Mouse (Mus musculus) ovary, adult 10 weeks (tissue): ENCODE measurements around the gene Ptprj. TPM values are rescaled to one million over a fixed set of nuclear protein-coding genes. Genes with fewer than 3 reads are reported as not detected.

Experiments used
- polyA plus RNA-seq: library from polyadenylated mRNA; stranded (reverse); fragments of 350-450 nt; fragmentation: Illumina TruSeq; extraction: RNeasy Lipid Tissue Mini Kit (QIAGEN cat#74804); gene quantifications from one replicate; pipeline ENCODE4 v1.2.3, GENCODE M21; 2014

The Ptprj gene
- 11.8 TPM for polyA plus RNA-seq

GRCm38 (mm10) chr2:90580236-90581005 lies at the start of gene Ptprj:
Gene Ptprj, minus strand, starts transcription at chr2:90580647.

GRCm38 (mm10) chr2:90398633-90399107 lies 181.8 kb downstream of the Ptprj start, which contains the start of gene Olfr1274-ps:
Gene Olfr1274-ps, plus strand, starts transcription at chr2:90398683.

Other genes starting within 250 kb of the Ptprj start
- not detected for gene Olfr1274-ps, start 182.0 kb downstream of the Ptprj start, polyA plus RNA-seq
- gene Nup160, start 96.6 kb upstream of the Ptprj start, polyA plus RNA-seq, result 44.3 TPM
- 65.4 TPM for gene Fnbp4, start 164.7 kb upstream of the Ptprj start, polyA plus RNA-seq
- gene Agbl2, start 202.1 kb upstream of the Ptprj start, polyA plus RNA-seq, result 1.8 TPM